Mouse (Mus musculus) heart, postnatal 0 days (tissue): Measurements from ENCODE around the gene Ssbp3. TPM values are rescaled to one million over a fixed set of nuclear protein-coding genes. Genes with fewer than 3 reads are reported as not detected.

ENCODE experiments used
- ATAC-seq: fragments of 200-750 bp; cut with Nextera tagmentation; 2 replicates; pipeline ENCODE4 v1.8.0; 2017; ENCODE audit warnings: low read depth, moderate number of reproducible peaks, moderate library complexity; ENCODE audit not compliant: insufficient read depth
- DNase-seq: peaks from one replicate; pipeline ENCODE4 v3.0.0-alpha.2; 2016; ENCODE audit warnings: low spot score
- H3K27ac ChIP-seq: fragments of 300-500 bp; sonication (generic); 2 replicates; pipeline ENCODE4 v1.5.1; 2014; ENCODE audit warnings: low read depth, mild to moderate bottlenecking
- H3K27me3 ChIP-seq: fragments of 300-500 bp; sonication (generic); 2 replicates; pipeline ENCODE4 v1.6.1; 2014; ENCODE audit warnings: low read length, mixed read lengths; ENCODE audit not compliant: control insufficient read depth, insufficient read depth
- H3K36me3 ChIP-seq: fragments of 300-500 bp; sonication (generic); replicated peaks from 2 replicates; pipeline ENCODE4 v1.6.1; 2014; ENCODE audit warnings: low read length, mixed read lengths; ENCODE audit not compliant: control insufficient read depth, insufficient read depth
- H3K4me1 ChIP-seq: fragments of 300-500 bp; sonication (generic); 2 replicates; pipeline ENCODE4 v1.6.1; 2014; ENCODE audit warnings: antibody characterized with exemption; ENCODE audit not compliant: control insufficient read depth, insufficient read depth
- H3K4me2 ChIP-seq: fragments of 300-500 bp; sonication (generic); 2 replicates; pipeline ENCODE4 v1.6.1; 2014; ENCODE audit warnings: low read depth, mild to moderate bottlenecking, low read length, moderate library complexity
- H3K4me3 ChIP-seq: fragments of 300-500 bp; sonication (generic); 2 replicates; pipeline ENCODE4 v1.5.1; 2014; ENCODE audit warnings: low read depth, low read length
- H3K9ac ChIP-seq: fragments of 300-500 bp; sonication (generic); replicated peaks from 2 replicates; pipeline ENCODE4 v1.6.1; 2014; ENCODE audit warnings: low read depth, low read length, mixed read lengths
- H3K9me3 ChIP-seq: fragments of 300-500 bp; sonication (generic); replicated peaks from 2 replicates; pipeline ENCODE4 v1.6.1; 2016; ENCODE audit warnings: low read length; ENCODE audit not compliant: control insufficient read depth
- CTCF ChIP-seq: IDR thresholded peaks from 2 replicates; pipeline ENCODE4 v1.5.1; 2016; ENCODE audit warnings: antibody characterized with exemption, control low read depth, low read depth
- EP300 ChIP-seq: IDR thresholded peaks from 2 replicates; pipeline ENCODE4 v1.6.1; 2016; ENCODE audit warnings: antibody characterized with exemption, low read depth
- WGBS: fragments of 180-500 bp; shearing (Covaris S2); extraction: QIAGEN DNeasy Blood & Tissue Kit; methylation state at CpG from one replicate; pipeline ENCODE4 v1.1.7; 2014; 5-methylcytosine and 5-hydroxymethylcytosine counted together
- polyA plus RNA-seq: library from polyadenylated mRNA; unstranded; fragments of >200 nt; fragmentation: Nextera tagmentation; extraction: Ambion mirVana; gene quantifications from 2 replicates; pipeline ENCODE4 v1.2.1, GENCODE M21; 2015
- total RNA-seq: library from RNA; depleted of rRNA; stranded (reverse); fragments of >200 nt; gene quantifications from 2 replicates; pipeline ENCODE4 v1.2.3, GENCODE M21; 2014; ENCODE audit warnings: low replicate concordance

Gene Ssbp3
- total and polyA plus RNA-seq, 2 experiments from 2014 or later, result 25.9 to 35.6 TPM

DNA sequence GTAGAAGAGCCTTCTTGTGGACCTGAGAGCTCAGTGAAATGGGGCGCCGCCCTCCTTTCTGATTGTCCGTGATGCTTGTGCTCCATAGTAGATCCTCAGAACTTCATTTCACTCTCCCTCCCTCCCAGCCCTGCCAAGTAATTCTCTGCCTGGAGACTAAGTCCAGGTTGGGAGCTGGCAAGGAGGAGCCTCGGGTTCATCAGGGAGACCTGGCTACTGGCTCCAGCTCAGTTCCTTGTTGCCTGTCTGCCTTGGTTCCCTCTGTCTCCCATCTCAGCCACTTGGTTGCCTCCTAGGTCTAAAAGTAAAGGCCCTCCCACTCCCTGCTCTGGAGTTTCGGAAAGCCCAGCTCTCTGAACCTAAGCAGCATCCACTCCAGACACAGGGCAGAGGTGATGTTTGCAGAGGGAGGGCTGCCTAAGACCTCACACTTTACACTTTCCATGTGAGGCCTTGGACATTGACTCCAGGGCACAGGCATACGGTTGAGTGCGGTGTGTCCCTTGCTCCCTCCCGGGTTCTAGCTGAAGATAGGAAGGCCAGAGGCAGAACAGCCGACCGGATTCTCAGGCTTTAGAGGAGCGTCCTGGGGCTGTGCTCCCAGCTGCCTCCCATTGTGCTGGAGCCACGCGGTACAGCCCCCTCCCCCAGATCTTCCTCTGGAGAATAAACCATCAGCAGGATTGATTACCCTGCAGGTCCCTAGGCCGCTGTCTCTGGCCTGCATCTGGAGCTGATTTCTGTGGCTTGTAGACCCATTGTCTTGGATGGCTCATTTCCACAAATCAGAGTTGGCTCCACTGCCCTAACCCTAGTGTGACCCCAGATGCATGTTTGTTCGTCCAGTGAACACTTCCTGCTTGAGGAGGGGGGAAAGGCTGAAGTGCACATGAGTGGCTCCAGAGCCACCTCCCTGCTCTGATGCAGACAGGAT, 75.7 kb downstream of the Ssbp3 start:
- Histone ChIP-seq H3K9ac (no peak overlapping the region), H3K4me3 (no peak overlapping the region), H3K9me3 (no peaks in the 10 kb centered on the region), H3K27me3 (no peaks in the 10 kb centered on the region), H3K27ac (peak overlapping the region; percentile 71), H3K36me3 (no peaks in the 10 kb centered on the region), H3K4me2 (no peak overlapping the region), H3K4me1 (peaks cover 14% of the 10 kb centered on the region)
- TF ChIP-seq EP300, result no peak; the same call in 1 of the 2 replicates
- no peak for TF ChIP-seq CTCF
- WGBS, result 56% methylated on average over 15 of the region's 15 CpGs
- no peak for DNase-seq
- peak; percentile 28 for ATAC-seq

DNA sequence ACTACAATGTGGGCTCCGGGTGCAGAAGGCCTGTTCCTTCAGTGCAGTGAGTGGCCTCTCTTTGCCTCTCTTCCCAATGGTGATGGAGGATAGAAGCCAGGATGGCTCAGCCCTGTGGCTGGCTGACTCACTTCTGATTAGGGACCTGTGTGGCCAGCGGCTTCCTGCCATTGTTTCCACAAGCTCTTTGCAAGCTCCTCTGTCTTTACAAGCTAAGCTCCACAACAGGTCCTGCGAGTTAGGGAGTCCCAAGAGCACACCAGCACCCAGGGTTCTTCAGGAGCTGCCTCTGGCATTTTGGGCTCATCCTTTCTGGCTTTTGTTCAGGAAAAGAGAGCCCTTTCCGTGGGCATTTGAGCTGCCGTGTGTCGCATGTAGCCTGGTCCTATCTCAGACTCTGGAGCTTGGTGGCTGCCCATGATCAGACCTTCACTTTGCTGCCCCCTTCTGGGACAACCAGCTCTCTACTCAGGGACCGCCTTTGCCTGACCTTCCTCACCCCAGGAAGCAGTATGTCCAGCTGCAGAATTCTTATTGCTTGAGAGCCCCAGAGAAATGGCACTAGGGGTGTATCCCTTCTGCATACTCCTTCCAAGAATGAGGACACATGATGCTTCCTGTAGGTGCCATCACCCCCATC, 77.3 kb downstream of the Ssbp3 start:
- H3K36me3 ChIP-seq, result no peaks in the 10 kb centered on the region
- 9% methylated on average over 7 of the region's 7 CpGs for WGBS
- H3K9me3 ChIP-seq, result no peaks in the 10 kb centered on the region
- peak; percentile 86 for DNase-seq
- H3K4me2 ChIP-seq, result peak overlapping the region; percentile 21
- H3K9ac ChIP-seq, result no peak overlapping the region
- peaks cover 18% of the 10 kb centered on the region for H3K4me1 ChIP-seq
- peak; percentile 76 for TF ChIP-seq CTCF
- no peak for TF ChIP-seq EP300
- peak overlapping the region; percentile 52 for H3K27ac ChIP-seq
- H3K27me3 ChIP-seq, result no peaks in the 10 kb centered on the region
- no peak overlapping the region for H3K4me3 ChIP-seq
- peak; percentile 86 for ATAC-seq

DNA sequence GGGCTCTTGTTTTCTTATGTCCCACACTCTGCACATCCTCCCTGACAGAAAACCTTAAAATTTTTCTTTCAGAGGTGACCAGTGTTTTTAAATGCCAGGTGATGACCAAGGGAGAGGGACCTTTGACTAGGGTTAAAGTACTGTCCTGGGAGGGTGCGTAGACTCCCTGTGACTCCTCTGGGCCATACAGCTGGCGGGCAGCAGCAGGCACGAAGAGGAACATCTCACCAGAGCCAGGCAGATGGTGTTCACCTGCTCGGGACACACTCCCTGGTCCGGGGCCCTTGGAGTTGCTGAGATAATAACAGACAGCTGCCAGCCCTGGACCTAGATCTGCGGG, 78.4 kb downstream of the Ssbp3 start:
- DNase-seq (no peak), ATAC-seq (no peak)
- Histone ChIP-seq H3K27me3 (no peaks in the 10 kb centered on the region), H3K4me3 (no peak overlapping the region), H3K4me2 (no peak overlapping the region), H3K36me3 (no peaks in the 10 kb centered on the region), H3K9ac (no peak overlapping the region), H3K9me3 (no peaks in the 10 kb centered on the region), H3K4me1 (peaks cover 18% of the 10 kb centered on the region), H3K27ac (no peak overlapping the region)
- 76% methylated on average over 6 of the region's 6 CpGs for WGBS
- TF ChIP-seq EP300, result no peak
- TF ChIP-seq CTCF, result no peak

DNA sequence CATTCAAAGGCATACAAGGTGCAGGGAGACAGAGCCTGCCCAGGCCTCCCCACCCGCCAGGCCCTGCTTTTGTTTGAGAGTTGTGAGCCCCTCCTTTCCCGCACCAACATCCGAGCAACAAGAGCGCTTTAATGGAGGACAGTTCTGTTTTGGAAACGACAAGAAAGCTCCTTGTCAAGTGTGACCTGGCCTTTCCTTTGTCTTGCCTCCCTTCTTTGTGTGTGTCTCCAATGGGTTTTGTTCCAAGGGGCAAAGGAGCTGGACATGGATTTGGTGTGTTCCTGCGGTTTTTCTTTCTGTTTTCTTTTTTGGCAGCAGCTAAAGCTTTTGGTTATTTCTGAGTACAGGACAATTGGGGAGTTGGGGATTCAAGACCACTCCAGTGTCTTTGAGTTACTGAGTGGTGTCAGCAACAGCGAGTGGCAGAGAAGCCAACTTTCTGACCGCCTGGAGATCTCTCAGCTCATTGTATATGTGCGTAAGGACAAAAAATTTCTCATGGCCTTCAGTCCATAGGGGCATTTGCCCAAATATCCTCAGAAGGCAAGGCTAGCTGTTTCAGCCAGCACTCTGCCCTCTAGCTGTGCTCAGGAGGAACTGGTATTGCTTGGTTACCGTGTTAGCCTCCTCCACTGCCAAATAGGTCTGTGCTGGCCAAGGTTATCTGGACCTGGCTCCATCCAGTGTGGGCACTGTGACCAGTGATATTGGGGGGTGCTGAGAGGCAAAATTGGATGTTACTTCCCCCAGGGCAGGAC, 78.9 kb downstream of the Ssbp3 start:
- Histone ChIP-seq H3K36me3 (no peaks in the 10 kb centered on the region), H3K4me3 (no peak overlapping the region), H3K9me3 (no peaks in the 10 kb centered on the region), H3K9ac (no peak overlapping the region), H3K4me2 (no peak overlapping the region), H3K27me3 (no peaks in the 10 kb centered on the region), H3K4me1 (peaks cover 18% of the 10 kb centered on the region), H3K27ac (no peak overlapping the region)
- 72% methylated on average over 10 of the region's 10 CpGs for WGBS
- no peak for DNase-seq
- no peak for ATAC-seq
- TF ChIP-seq CTCF (peak; percentile 72), EP300 (no peak)

DNA sequence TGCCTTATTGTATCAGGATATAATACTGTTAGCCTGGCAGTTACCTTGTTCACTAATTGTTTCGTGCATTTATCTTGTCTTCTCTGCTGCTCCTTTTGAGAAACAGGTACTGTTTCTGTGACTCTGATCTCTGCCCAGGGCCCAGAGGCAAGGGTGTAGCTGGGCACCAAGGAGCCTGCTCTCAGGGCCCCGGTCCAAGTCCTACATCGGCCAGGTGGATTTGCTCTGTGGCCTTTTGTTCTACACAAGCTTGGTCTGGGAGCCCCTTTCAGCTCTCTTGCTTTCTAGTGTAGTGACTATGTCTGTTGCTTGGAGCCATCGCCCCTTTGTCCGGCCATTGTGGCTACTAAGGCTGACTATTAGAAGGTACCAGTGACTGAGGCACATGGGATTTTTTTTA, 82.6 kb downstream of the Ssbp3 start:
- Histone ChIP-seq H3K4me1 (peaks cover 22% of the 10 kb centered on the region), H3K36me3 (no peaks in the 10 kb centered on the region), H3K27me3 (no peaks in the 10 kb centered on the region), H3K4me2 (no peak overlapping the region), H3K9ac (no peak overlapping the region), H3K4me3 (no peak overlapping the region), H3K9me3 (no peaks in the 10 kb centered on the region), H3K27ac (no peak overlapping the region)
- ATAC-seq, result no peak
- DNase-seq, result no peak
- 92% methylated on average over 5 of the region's 5 CpGs for WGBS
- TF ChIP-seq CTCF, result no peak
- no peak for TF ChIP-seq EP300
